Mouse (Mus musculus) urinary bladder, adult 2 months (tissue): ENCODE measurements around the gene Ppfibp1. TPM values are rescaled to one million over a fixed set of nuclear protein-coding genes. Genes with fewer than 3 reads are reported as not detected.
A peak's percentile ranks its signal among the peaks of the same experiment; 100 is the strongest.

Experiments used
- DNase-seq: peaks from one replicate; pipeline ENCODE4 v3.0.0; 2022; ENCODE audit warnings: low spot score
- polyA plus RNA-seq: library from polyadenylated mRNA; depleted of rRNA; stranded (reverse); fragments of >200 nt; gene quantifications from 2 replicates; pipeline ENCODE4 v1.2.3, GENCODE M21; 2012

Ppfibp1 gene
- polyA plus RNA-seq, 1 experiment: 64.0 TPM

DNA sequence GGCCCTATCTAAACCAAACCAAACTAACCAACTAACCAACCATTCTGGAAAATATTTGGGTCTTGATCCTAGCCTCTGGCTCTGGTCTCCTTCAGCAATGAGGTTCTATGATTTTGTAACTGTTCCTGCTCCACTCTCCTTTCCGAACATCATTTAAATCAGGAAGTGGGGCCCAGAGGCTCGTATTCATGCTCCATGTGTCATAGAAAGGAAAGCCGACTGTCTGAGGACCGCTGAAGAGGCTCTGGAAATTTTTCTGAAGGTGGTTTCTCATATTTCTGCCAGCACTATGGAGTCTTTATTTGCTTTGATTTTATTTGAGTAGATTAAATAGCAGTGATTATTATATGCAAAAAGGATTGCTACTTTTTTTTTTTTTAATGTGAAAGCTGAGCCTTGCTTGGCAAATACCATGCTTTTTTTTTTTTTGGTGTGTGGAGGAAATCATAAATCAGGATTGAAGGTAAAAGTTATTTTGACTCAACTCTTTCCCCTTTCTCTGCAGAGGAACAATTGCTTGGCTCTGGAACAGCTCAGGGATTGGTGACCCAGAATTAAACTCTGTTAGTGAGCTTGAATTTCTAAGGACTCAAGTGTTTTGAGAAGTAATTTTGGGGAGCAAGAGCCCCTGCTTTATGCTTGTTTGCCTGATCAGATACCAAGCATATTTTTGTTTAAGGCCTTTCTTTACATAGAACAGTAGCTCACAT, 25.4 kb downstream of the Ppfibp1 start:
- no peak for DNase-seq

DNA sequence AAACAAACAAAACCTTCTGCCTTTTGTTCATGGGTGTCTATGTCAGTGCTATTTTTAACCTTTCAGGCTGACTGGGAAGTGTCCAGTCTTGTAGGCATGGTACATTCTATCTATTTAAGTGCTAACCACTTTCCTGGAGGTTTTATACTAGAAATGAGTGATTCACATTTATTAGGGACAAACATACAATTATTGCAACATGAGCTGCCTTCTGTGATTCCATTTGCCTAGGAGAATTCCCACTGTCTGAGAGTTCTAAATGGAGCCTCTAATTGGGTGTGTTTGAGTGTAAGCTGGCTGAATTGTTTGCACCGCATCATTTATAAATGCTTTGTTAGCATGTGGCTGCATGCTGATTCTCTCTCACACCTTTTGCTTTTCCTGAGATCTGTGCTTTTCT, 27.5 kb downstream of the Ppfibp1 start:
- no peak for DNase-seq

DNA sequence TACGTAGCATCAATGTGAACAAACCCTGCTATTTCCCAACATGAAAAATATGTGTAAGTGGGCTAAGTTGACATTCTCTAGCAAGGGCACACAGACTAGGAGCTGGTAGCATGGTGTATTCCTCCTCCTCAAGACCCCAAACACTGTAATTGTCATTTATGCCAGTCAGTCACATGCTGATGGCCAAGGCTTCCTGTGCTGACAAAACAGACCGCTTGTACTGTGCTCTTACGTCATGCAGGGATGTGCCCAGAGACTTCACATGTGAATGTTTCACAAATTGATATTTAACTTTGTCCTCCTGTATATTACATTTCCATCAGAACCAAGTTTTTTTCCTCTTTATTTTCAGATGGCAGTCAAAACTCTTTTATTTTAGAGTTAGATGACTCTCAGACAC, 29.1 kb downstream of the Ppfibp1 start:
- no peak for DNase-seq

DNA sequence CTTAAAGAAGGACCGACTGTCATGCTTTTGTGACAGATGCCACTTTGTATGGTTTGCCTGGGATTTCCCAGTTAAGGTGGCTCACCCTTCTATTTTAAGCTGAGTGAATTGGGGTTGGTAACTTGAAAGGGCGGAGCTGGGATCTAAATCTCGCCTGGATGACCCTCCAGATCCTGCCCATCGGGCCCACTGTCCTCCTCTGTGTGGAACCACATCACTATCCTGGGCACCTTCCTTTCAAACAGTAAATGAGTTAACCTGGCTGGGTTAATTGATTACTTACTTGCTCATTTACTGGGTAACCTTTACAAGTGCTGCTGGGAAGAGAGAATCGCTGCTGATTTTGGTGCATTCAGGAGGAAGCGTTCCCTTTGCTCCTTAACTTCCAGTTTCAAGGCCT, 30.1 kb downstream of the Ppfibp1 start:
- DNase-seq: no peak

DNA sequence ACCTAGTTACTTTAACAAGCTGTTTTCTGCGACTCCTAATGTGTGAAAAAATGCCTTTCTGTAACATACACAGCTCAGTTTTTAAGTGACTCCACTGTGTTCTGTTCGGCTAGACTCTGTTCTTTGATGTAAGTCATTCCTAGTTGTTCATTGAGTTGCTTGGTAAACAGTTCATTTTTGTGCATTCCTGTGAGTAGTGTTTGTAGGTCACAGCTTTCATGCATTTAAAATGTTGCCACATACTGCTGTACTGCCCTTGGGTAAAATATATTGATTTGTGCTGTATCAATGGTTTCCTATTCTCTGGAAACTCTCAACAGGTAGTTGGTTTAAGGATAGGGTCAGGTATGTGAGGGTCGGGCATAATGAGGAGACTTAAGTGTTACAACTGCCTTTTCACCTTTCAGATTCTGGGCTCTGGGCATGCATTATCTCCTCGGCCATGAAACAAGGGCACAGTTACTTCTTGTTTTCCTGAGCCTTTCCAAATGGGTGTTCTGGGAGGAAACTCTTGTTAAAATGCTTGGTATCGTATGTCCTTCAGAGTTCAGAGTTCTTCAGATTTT, 38.2 kb downstream of the Ppfibp1 start:
- no peak for DNase-seq

DNA sequence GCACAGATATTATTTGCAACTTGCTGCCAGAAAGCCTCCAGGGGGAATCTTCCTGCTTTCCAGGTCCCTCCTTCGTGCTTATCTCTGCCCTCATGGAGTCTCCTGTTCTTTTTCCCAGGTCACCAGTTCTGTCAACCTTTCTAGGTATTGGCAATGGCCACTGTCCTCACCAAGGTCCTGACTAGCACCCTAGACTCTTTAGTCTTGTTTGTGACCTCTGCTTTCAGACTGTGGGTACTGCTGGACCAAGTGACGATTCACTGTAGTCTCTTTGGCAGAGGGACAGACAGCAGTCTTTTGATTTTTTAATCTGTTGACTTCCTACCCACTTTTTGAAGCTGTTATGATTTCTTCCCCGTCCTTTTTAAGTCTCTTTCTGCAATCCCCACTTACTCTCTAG, 39.8 kb downstream of the Ppfibp1 start:
- DNase-seq: no peak

DNA sequence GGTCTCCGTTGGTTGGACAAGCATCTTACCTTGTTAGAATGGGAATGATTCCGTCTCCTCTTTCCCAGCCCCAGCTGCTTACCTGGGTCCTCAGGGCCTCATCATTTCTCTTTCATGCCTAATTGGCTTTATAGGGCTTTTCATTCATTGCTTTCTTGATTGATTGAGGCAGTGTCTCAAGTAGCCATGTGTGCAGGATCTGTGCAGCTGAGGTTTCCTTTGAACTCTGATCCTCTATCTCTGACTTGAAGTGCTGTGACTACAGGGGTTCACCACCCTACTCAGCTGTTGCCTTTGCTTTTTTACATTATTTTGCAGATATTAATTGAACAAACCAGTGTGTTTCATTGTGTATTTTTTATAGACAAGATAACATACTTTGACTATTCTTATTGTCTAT, 40.7 kb downstream of the Ppfibp1 start:
- no peak for DNase-seq

DNA sequence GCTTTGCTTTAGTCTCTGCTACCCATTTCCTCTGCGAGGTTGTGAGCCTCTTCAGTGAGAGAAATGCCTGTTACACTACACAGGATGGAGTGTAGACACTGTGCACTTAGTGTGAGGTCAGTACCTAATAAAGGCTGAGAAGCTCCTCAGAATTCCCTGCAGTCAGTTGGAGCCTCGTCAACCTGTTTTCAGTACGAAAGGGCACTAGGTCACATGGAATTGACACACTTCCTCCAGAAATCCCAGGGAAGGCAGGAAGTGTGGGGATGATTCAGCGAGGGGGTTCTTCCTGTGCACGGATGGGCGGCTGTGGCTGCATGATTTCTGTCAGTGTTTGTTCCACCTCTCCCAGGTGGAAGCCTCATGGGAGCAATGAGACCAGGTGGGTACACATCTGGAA, 44.8 kb downstream of the Ppfibp1 start:
- no peak for DNase-seq

DNA sequence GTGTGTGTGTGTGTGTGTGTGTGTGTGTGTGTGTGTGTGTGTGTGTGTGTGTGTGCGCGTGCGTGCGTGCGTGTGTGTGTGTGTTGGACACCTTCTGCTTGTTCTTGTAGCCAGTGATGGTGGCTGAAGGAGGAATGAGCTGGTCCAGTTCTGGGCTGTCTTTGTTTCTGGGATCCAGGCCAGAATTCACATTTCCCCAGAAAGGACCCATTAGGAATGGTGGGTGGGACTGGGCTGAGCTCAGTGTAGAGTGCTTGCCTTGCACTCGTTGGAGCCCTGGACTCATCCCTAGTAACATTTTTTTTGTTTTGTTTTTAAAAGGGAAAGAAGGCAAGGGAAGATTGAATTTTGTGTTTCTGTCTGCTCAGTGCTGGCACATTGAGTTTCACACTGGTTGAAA, 47.7 kb downstream of the Ppfibp1 start:
- no peak for DNase-seq

DNA sequence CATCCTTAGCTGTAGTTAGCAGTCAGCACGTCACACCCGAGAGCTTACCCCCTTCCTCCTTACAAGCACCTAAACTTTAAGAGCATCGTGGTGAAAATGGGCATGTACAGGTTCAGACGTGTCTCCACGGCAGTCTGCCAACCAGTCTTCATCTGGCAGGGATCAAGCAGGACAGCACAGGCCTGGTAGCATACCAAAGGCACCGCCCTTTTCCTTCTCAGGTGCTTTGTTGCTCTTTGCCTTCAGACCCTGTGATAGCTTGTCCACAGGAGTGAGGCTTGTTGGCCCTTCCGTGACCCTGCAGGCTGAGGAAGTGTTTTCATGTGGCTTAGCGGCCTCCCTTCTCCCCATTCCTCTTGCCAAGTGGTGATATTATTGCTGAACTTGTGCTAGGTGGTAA, 50.7 kb downstream of the Ppfibp1 start:
- DNase-seq: peak; percentile 54

DNA sequence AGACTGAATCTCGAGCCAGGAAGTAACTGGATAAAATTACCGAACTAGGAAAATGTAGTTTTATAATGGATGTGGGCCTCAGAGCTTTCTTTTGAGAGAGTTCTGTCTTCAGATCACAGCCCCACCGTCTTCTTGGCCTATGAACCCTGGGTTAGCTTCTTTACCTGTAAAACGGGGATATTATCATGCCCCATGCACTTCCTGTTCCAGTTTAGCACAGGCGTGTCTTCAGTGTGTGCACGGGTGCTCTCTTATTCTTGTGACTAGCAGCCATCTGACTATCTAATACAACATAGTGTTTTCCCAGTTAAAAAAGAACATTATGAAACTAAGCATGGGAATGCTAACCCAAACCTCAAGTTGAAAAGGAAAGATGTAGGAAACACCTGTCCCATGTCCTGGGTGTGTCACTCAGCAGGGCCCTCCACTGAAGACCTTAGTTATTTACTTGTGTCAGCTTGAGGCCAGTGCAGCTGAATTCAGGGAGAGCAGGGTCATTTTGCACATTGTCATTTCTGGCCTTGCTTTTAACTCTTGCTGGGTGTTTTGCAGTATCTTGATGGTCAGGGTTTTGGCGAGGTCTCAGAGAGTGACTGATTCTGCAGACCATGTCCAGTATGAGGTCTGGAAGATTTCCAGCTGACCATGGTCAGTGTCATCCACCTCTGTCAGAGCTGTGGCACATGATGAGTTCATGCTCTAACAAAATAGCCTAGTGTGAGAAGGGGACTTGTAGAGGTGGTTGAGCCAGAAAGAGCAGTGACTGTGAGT, 53.4 kb downstream of the Ppfibp1 start:
- DNase-seq: no peak

DNA sequence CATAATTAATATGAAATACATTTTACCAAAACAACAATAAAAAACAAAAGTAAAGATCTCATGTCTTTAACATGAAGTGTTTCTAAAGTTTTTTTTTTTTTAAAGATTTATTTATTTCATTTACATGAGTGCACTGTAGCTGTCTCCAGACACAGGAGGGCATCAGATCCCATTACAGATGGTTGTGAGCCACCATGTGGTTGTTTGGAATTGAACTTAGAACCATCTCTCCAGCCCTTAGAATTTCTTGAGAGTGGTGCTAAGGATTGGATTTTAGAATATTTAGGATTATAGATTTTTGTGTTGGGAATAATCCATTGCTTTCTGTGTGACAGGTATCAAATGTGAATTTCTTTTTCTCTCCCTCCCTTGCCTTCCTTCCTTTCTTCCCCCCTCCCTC, 55.7 kb downstream of the Ppfibp1 start:
- DNase-seq: no peak

DNA sequence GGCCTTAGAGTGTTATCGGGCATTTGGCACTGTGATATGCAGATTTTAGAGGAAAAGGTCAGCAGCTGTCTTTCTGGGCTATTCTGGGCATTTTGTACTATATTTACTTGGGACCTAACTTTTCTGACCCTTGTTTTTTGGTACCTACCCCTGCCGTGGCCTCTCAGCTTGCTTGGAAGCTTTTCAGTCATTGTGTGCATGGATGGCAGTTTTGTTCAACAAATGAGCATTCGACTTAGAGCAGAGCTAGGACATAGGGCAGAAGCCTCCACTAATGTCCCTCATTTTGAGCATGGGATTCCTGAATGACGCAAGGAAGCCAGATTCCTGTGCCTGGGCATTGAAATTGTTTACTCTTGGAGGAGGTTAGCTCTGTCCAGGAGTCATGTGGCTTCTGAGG, 56.5 kb downstream of the Ppfibp1 start:
- DNase-seq: no peak

DNA sequence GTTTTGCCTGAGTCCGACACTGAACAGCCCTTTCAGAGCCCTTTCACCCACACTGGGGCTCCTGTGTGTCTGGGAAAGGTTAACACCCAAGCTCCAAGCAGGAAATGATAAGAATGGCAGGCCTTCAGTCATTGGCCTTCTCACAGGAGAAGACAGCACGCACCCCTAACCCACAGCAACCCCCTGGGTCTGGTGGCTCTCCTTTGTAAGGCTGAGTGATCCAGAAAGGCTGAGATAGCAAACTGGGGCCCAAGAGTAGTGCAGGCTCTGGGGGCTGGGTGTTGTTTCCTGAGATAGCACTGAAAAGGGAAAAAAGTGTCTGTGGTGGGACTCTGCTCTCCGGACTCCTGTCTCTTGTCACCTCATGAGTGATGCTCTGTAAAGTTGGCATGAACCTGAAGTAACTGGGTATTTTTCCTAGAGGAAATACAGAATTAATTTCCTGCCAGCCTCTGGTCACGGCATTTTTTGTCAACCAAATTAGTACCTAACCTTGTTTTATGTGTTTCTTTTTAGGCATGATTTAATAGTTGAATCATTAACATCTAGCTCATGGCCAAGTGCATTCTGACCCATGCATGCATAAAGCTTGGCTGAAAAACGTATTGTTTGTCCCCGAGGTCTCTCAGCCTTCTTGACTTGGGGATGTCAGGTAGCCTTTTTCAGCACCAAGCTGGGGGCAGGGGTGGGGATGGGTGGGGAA, 58.2 kb downstream of the Ppfibp1 start:
- no peak for DNase-seq

DNA sequence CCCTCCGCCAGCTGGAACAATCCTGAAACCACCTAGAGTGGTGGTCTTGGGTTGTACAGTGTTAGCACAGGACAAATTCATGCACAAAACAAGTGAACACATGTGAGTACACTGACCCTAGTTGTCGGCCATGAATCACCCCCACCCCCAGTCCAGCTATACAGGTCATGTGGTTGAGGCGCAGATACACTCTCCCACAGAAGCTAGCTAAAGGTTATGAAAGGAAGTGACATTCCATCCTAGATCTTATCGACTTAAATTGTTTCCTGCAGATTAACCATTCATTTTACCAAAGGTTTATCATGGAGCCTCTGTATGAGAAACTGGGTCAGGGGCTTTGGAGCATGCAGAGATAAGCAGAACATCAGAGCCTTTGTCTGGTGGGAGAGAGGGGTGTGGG, 58.9 kb downstream of the Ppfibp1 start:
- DNase-seq: no peak

DNA sequence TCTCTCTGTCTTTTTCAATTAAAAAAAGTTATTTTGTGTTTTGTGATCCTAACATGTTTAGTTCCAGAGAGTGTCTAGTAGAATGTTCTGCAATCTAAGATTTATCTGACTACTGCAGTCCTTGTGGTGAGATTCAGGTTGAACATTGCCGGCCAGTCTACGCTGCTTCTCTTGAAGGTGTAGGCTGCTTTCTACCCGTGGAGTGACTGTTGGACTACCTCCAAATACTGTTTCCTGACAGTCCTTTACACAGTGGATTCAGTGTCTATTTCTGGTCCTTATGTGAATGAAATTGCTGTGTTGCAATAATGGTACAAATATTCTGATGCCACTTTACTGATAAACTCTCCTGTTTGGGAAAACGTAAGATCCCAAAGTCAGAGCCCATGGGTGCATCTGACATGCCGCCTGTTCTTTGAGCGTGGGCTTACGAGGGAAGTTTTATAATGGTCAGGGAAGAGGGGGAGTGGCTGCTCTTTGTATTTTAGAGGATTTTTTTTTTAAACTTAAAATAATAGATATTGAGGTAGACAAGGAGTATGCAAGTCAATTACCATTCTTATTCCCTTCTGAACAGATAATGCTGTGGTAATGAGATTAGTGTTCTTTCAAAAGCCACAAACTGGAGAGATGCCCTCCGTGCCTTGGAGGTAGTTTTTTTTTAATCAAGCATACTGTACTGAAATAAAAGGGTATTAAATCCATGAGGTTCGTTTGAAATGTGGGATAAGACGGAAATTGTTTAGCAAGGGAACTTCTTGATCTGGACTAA, 61.6 kb downstream of the Ppfibp1 start:
- DNase-seq: no peak

DNA sequence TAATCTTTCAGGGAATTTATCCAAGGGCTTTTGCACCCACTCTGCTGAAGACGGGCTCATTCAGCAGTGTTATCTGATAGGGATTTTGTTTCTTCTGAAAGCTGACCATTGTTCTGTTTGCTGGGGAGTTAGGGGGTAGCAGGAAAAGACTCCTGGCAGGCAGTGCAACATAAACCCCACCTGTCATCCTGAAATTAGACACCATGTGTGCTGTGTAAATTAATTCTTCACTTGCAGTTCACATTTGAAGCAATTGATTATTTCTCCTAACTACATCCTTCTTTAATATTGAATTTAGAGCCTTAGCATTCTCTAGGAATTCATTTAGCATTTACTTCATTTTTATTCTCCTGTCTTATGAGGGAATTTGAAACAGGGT, 62.2 kb downstream of the Ppfibp1 start:
- no peak for DNase-seq

DNA sequence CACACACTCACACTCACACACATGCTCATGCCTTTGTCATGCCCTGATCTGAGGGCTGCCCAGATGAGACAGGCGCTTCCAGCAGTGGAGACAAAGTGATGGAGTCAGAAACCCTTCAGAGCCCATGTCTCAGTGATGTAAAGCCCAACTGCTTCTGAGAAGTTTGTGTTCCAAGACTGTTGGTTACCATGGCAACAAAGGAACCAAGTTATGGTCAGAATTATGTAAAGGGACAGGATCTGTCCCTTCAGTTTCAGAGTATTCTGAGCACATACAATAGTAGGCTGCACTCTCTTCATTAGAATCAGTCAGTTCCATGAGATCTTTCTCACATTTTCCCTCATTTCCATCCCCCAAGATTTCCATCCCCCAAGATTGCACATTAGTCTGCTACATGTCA, 66.0 kb downstream of the Ppfibp1 start, which contains the start of gene 1700034J05Rik:
Gene 1700034J05Rik, minus strand, starts transcription at position 165 of the 400 bp plus-strand sequence.
- no peak for DNase-seq

DNA sequence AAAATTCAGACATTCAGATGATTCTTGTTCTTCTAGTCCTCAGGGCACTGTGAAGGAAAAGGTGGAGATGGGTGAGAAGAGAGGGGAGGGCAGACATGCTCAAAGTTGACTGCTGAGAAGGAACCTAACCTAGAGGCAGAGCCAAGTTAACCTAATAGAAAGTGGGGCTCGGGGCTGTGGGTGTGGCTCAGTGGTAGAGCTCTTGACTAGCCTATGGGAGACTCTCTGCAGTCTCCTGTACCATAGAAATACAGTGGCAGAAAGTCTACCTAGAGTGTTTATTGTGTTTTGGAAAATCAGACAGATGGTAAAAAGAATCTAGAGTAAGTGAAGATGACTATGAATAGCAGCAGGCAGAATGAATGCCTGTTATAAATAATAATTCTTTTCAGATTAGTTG, 67.2 kb downstream of the Ppfibp1 start:
- no peak for DNase-seq

DNA sequence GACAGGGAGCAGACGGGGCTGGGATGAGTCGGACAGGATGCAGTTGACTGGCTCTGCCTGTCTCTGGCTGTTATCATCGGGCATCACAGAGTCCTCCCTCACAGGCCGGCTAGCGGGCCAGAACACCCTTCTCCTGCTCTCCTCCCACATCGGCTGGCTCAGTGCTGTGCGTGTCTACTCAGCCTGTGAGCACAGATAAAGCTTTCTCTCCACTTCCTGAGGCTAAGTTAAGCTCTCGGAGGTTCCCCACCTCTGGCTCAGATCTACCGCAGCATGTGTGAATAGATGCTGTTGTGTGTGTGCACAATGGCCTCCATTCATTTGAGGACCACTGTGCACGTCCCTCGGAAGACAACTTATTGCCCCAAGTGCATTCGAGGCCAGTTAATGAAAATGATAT, 67.6 kb downstream of the Ppfibp1 start:
- no peak for DNase-seq

DNA sequence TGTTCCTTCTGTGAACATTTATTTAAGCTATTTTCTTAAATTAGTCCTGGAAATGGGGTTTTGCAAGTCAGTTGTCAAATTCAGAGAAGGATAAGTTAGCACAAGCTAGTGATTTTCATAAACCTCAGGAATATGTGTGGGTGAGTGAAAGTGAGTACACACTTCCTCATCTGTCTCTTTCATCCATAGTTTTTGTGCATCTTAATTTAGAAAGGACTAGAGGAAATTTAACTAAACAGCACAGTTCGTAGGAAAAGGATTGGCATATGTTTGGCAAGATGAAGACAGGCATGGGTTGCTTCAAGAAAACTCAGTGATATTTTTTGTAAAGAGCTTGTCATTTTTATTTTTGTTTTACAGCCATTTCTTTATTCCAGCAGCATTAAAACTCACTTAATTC, 68.7 kb downstream of the Ppfibp1 start:
- no peak for DNase-seq

DNA sequence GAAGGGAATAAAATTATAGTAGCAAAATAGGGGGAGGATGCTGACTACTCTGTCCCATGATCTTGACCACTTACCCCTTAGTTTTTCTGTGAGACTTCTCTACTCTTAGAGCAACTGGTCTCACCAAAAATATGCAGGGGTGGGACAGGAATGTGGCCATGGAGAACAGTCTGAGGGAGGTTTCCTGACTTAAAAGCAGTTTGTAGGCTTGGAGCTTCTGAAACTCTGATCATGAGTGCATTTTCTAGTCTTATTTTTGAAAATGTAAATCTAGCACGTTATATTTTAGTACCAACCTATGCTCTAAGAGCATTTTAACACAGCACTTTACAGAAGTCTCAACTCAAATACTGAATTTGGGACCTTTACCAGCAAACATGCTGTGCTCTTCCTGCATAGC, 70.4 kb downstream of the Ppfibp1 start:
- no peak for DNase-seq
